Mouse (Mus musculus): Measurements from ENCODE around the gene Mkln1. TPM values are rescaled to one million over a fixed set of nuclear protein-coding genes. Genes with fewer than 3 reads are reported as not detected.

The Mkln1 gene
- polyA plus RNA-seq, 1 experiment from 2014 or later = 174 TPM

- 86% methylated on average over 2 of the region's 2 CpGs for WGBS
- ATAC-seq = no peak
- no peak overlapping the region for H3K4me3 ChIP-seq (ENCODE audit: low read length)
These were observed 38.7 kb downstream of the Mkln1 start for GRCm38 (mm10) chr6:31437264-31437663.

DNA sequence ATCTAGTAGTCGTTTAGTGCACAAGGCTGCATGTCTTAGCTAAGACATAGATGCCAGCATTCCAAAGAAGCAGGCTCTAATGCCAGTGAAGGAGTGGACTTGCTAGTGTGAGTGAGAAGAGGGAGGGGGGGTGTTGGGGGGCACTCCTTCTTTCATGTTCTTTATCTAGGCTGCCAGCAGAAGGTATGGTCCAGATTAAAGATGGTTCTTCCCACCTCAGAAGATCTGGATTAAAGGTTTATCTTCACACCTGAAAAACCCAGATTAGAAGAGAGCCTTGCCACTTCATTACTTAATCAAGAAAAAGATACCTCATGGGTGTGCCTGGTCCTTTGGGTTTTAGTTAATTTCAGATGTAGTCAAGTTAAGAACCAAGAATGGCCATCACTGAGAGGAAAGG lies 46.7 kb downstream of the Mkln1 start:
- Histone ChIP-seq H3K36me3 (ENCODE audit: control insufficient read depth, insufficient read depth, low read length) (no peaks in the 10 kb centered on the region), H3K9ac (ENCODE audit: low read depth, low read length) (no peak overlapping the region), H3K27me3 (replicated peaks; ENCODE audit: control insufficient read depth, insufficient read depth, low read length) (no peaks in the 10 kb centered on the region), H3K9me3 (ENCODE audit: control insufficient read depth, low read length) (no peaks in the 10 kb centered on the region), H3K4me1 (ENCODE audit: control insufficient read depth, insufficient read depth, low read length) (no peaks in the 10 kb centered on the region), H3K27ac (ENCODE audit: low read length) (no peak overlapping the region), H3K4me3 (ENCODE audit: low read length) (no peak overlapping the region), H3K4me2 (ENCODE audit: low read depth, low read length) (no peak overlapping the region)
- no peak for ATAC-seq
- 87% methylated on average over 1 of the region's 1 CpGs for WGBS

More at GRCm38 (mm10) chr6:31437264-31437663, 38.7 kb downstream of the Mkln1 start:
- Histone ChIP-seq H3K36me3 (ENCODE audit: control insufficient read depth, insufficient read depth, low read length) (0 out of 2 replicates have a peak, but pooled peaks cover 4% of the 10 kb centered on the region), H3K9me3 (ENCODE audit: control insufficient read depth, low read length) (no peaks in the 10 kb centered on the region), H3K27me3 (replicated peaks; ENCODE audit: control insufficient read depth, insufficient read depth, low read length) (no peaks in the 10 kb centered on the region), H3K9ac (ENCODE audit: low read depth, low read length) (no peak overlapping the region), H3K4me1 (ENCODE audit: control insufficient read depth, insufficient read depth, low read length) (no peaks in the 10 kb centered on the region), H3K27ac (ENCODE audit: low read length) (no peak overlapping the region), H3K4me2 (ENCODE audit: low read depth, low read length) (no peak overlapping the region)

- Histone ChIP-seq H3K4me2 (ENCODE audit: low read depth, low read length) (no peak overlapping the region), H3K4me3 (ENCODE audit: low read length) (no peak overlapping the region), H3K27me3 (replicated peaks; ENCODE audit: control insufficient read depth, insufficient read depth, low read length) (no peaks in the 10 kb centered on the region), H3K4me1 (ENCODE audit: control insufficient read depth, insufficient read depth, low read length) (no peaks in the 10 kb centered on the region), H3K9ac (ENCODE audit: low read depth, low read length) (no peak overlapping the region), H3K36me3 (ENCODE audit: control insufficient read depth, insufficient read depth, low read length) (no peaks in the 10 kb centered on the region), H3K27ac (ENCODE audit: low read length) (no peak overlapping the region), H3K9me3 (ENCODE audit: control insufficient read depth, low read length) (no peaks in the 10 kb centered on the region)
- no peak for ATAC-seq
These were observed 55.2 kb downstream of the Mkln1 start for GRCm38 (mm10) chr6:31453735-31454134.

GRCm38 (mm10) chr6:31455376-31455775 lies 56.8 kb downstream of the Mkln1 start:
- Histone ChIP-seq H3K4me1 (ENCODE audit: control insufficient read depth, insufficient read depth, low read length) (no peaks in the 10 kb centered on the region), H3K9me3 (ENCODE audit: control insufficient read depth, low read length) (no peaks in the 10 kb centered on the region), H3K9ac (ENCODE audit: low read depth, low read length) (no peak overlapping the region), H3K36me3 (ENCODE audit: control insufficient read depth, insufficient read depth, low read length) (peaks cover 5% of the 10 kb centered on the region; the same call in 1 of the 2 replicates), H3K4me3 (ENCODE audit: low read length) (no peak overlapping the region), H3K27me3 (replicated peaks; ENCODE audit: control insufficient read depth, insufficient read depth, low read length) (no peaks in the 10 kb centered on the region), H3K4me2 (ENCODE audit: low read depth, low read length) (no peak overlapping the region), H3K27ac (ENCODE audit: low read length) (no peak overlapping the region)
- WGBS = 85% methylated on average over 2 of the region's 2 CpGs
- no peak for ATAC-seq

GRCm38 (mm10) chr6:31456988-31457387 lies 58.5 kb downstream of the Mkln1 start:
- H3K36me3 ChIP-seq (ENCODE audit: control insufficient read depth, insufficient read depth, low read length) = peaks cover 5% of the 10 kb centered on the region; the same call in 1 of the 2 replicates
- H3K9ac ChIP-seq (ENCODE audit: low read depth, low read length) = no peak overlapping the region
- 77% methylated on average over 1 of the region's 1 CpGs for WGBS
- H3K27me3 ChIP-seq (replicated peaks; ENCODE audit: control insufficient read depth, insufficient read depth, low read length) = no peaks in the 10 kb centered on the region
- H3K4me3 ChIP-seq (ENCODE audit: low read length) = no peak overlapping the region
- no peak overlapping the region for H3K27ac ChIP-seq (ENCODE audit: low read length)
- H3K4me2 ChIP-seq (ENCODE audit: low read depth, low read length) = no peak overlapping the region
- no peak for ATAC-seq
- H3K9me3 ChIP-seq (ENCODE audit: control insufficient read depth, low read length) = no peaks in the 10 kb centered on the region
- H3K4me1 ChIP-seq (ENCODE audit: control insufficient read depth, insufficient read depth, low read length) = no peaks in the 10 kb centered on the region

DNA sequence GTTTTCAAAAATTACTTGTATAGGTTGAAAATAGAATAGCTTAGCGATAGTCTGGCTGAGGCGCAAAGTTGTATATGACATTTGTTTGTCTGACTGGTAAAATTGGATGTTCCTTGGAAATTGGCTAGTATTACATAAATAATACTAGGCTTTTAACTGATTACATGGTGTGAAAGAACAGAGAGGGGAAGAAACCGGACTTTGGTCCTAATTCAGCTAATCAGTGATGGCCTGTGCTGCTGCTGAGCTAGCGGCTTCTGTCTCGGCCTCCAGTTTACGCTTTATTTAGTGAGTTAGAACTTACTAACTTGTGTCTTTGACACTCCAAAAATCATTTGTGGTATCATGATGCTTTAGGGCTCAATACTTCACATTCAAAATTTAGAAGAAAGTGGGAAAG lies 70.9 kb downstream of the Mkln1 start:
- Histone ChIP-seq H3K4me3 (ENCODE audit: low read length) (no peak overlapping the region), H3K27me3 (replicated peaks; ENCODE audit: control insufficient read depth, insufficient read depth, low read length) (no peaks in the 10 kb centered on the region), H3K36me3 (ENCODE audit: control insufficient read depth, insufficient read depth, low read length) (peaks cover 9% of the 10 kb centered on the region; the same call in 1 of the 2 replicates), H3K27ac (ENCODE audit: low read length) (no peak overlapping the region), H3K9me3 (ENCODE audit: control insufficient read depth, low read length) (no peaks in the 10 kb centered on the region), H3K9ac (ENCODE audit: low read depth, low read length) (no peak overlapping the region), H3K4me1 (ENCODE audit: control insufficient read depth, insufficient read depth, low read length) (no peaks in the 10 kb centered on the region), H3K4me2 (ENCODE audit: low read depth, low read length) (no peak overlapping the region)
- ATAC-seq = no peak
- 89% methylated on average over 6 of the region's 6 CpGs for WGBS

- Histone ChIP-seq H3K4me3 (ENCODE audit: low read length) (no peak overlapping the region), H3K9ac (ENCODE audit: low read depth, low read length) (no peak overlapping the region), H3K27ac (ENCODE audit: low read length) (no peak overlapping the region), H3K27me3 (replicated peaks; ENCODE audit: control insufficient read depth, insufficient read depth, low read length) (no peaks in the 10 kb centered on the region), H3K36me3 (ENCODE audit: control insufficient read depth, insufficient read depth, low read length) (0 out of 2 replicates have a peak, but pooled peaks cover 9% of the 10 kb centered on the region), H3K4me1 (ENCODE audit: control insufficient read depth, insufficient read depth, low read length) (no peaks in the 10 kb centered on the region), H3K4me2 (ENCODE audit: low read depth, low read length) (no peak overlapping the region), H3K9me3 (ENCODE audit: control insufficient read depth, low read length) (no peaks in the 10 kb centered on the region)
- ATAC-seq = no peak
- WGBS = 75% methylated on average over 4 of the region's 4 CpGs
These were observed 79.7 kb downstream of the Mkln1 start for GRCm38 (mm10) chr6:31478221-31478620.

- Histone ChIP-seq H3K27me3 (replicated peaks; ENCODE audit: control insufficient read depth, insufficient read depth, low read length) (no peaks in the 10 kb centered on the region), H3K9ac (ENCODE audit: low read depth, low read length) (no peak overlapping the region), H3K4me2 (ENCODE audit: low read depth, low read length) (no peak overlapping the region), H3K27ac (ENCODE audit: low read length) (no peak overlapping the region), H3K4me3 (ENCODE audit: low read length) (no peak overlapping the region), H3K36me3 (ENCODE audit: control insufficient read depth, insufficient read depth, low read length) (0 out of 2 replicates have a peak, but pooled peaks cover 7% of the 10 kb centered on the region), H3K9me3 (ENCODE audit: control insufficient read depth, low read length) (no peaks in the 10 kb centered on the region), H3K4me1 (ENCODE audit: control insufficient read depth, insufficient read depth, low read length) (no peaks in the 10 kb centered on the region)
- WGBS = 87% methylated on average over 4 of the region's 4 CpGs
- no peak for ATAC-seq
These were observed 81.5 kb downstream of the Mkln1 start for GRCm38 (mm10) chr6:31480008-31480407.

- Histone ChIP-seq H3K4me3 (ENCODE audit: low read length) (no peak overlapping the region), H3K27me3 (replicated peaks; ENCODE audit: control insufficient read depth, insufficient read depth, low read length) (no peaks in the 10 kb centered on the region), H3K27ac (ENCODE audit: low read length) (no peak overlapping the region), H3K4me2 (ENCODE audit: low read depth, low read length) (no peak overlapping the region), H3K36me3 (ENCODE audit: control insufficient read depth, insufficient read depth, low read length) (no peaks in the 10 kb centered on the region; the same call in 1 of the 2 replicates), H3K9me3 (ENCODE audit: control insufficient read depth, low read length) (no peaks in the 10 kb centered on the region), H3K9ac (ENCODE audit: low read depth, low read length) (no peak overlapping the region), H3K4me1 (ENCODE audit: control insufficient read depth, insufficient read depth, low read length) (no peaks in the 10 kb centered on the region)
- 94% methylated on average over 2 of the region's 2 CpGs for WGBS
- ATAC-seq = no peak
These were observed 88.1 kb downstream of the Mkln1 start for GRCm38 (mm10) chr6:31486601-31487000.

- H3K4me1 ChIP-seq (ENCODE audit: control insufficient read depth, insufficient read depth, low read length) = no peaks in the 10 kb centered on the region
- no peak overlapping the region for H3K27ac ChIP-seq (ENCODE audit: low read length)
- no peak overlapping the region for H3K4me3 ChIP-seq (ENCODE audit: low read length)
- no peak for ATAC-seq
- H3K9ac ChIP-seq (ENCODE audit: low read depth, low read length) = no peak overlapping the region
- H3K36me3 ChIP-seq (ENCODE audit: control insufficient read depth, insufficient read depth, low read length) = peaks cover 5% of the 10 kb centered on the region
- 93% methylated on average over 7 of the region's 7 CpGs for whole genome bisulfite sequencing
- no peaks in the 10 kb centered on the region for H3K9me3 ChIP-seq (ENCODE audit: control insufficient read depth, low read length)
- H3K4me2 ChIP-seq (ENCODE audit: low read depth, low read length) = no peak overlapping the region
- H3K27me3 ChIP-seq (replicated peaks; ENCODE audit: control insufficient read depth, insufficient read depth, low read length) = no peaks in the 10 kb centered on the region
These were observed 91.4 kb downstream of the Mkln1 start for GRCm38 (mm10) chr6:31489950-31490349.

Data from intestine, embryonic 16.5 days (tissue).